Mouse (Mus musculus) brain, embryonic 18.5 days (tissue): Measurements from ENCODE around the gene Nr1d2.
"Not testable (repeated sequence)": the region's sequence is repeated elsewhere in the genome, so short reads cannot be mapped to it uniquely, and the experiment has no call there.

Experiments
- DNase-seq: peaks from one replicate; pipeline ENCODE4 v3.0.0-alpha.2; 2012; ENCODE audit warnings: low read depth, low spot score

Nr1d2 gene

DNA sequence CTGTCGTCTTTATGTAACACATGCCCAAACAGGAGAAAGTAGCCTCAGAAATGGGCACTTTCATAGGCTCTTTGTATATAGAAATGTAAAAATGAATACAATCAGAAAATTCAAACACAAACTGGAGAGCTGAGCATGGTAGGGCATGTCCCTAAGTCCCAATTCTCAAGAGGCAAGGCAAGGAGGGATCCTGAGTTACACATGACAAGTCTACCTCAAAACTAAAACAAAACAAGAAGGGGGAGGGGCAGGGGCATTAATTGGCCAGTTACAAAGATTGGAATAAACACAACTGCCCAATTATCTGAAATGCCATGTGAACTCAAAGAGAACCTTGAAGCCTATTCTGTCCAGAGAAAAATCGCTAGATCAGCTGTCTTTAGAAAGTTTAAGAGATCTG is 5.9 kb downstream of the Nr1d2 start:
- no peak for DNase-seq

DNA sequence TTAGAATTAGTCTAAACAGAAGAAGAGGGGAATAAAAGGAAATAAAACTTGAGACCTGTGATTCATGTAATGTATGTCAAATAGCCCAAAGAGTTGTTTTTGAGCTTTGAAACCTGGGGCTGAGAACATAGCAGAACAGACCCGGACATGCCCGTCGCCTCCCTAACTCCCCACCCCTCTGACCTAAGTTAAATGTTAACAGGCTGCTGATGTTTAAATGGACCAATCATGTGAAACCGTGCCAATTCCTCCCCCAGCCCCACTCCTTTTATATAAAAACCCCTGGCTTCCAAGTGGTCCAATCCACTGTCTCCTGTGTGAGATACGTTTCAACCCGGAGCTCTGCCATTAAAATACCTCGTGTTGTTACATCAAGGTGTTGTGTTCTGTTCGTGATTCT is 7.1 kb downstream of the Nr1d2 start:
- not testable (repeated sequence) for DNase-seq

DNA sequence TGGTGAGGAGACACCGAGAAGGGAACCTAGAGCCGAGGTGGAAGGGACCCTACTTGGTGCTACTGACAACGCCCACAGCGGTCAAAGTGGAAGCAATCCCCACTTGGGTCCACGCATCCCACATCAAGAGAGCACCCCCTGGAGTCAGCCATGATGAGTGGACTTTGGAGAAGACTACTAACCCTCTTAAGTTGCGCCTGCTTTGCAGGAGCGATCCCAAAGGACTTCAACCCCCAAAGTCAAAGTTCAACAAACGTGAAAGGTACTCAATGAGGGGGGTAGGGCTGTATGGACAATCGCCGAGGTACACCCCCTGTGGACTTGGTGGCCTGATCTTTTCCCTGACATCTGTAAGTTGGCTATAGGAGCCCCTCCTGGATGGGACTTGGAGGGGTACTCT is 9.2 kb downstream of the Nr1d2 start:
- DNase-seq = not testable (repeated sequence)

DNA sequence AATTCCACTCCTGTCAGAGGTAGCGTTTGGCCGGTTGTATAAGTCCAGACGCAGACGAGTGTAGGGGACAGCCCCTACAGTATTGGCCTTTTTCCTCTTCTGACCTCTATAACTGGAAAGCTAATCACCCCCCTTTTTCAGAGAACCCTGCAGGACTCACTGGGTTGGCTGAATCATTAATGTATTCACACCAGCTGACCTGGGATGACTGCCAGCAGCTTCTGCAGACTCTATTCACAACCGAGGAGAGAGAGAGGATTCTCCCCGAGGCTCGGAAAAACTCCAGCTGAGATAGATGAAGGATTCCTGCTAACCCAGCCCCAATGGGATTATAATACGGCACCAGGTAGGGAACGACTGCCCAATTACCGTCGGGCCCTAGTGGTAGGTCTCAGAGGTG is 12.7 kb downstream of the Nr1d2 start:
- DNase-seq = not testable (repeated sequence)

DNA sequence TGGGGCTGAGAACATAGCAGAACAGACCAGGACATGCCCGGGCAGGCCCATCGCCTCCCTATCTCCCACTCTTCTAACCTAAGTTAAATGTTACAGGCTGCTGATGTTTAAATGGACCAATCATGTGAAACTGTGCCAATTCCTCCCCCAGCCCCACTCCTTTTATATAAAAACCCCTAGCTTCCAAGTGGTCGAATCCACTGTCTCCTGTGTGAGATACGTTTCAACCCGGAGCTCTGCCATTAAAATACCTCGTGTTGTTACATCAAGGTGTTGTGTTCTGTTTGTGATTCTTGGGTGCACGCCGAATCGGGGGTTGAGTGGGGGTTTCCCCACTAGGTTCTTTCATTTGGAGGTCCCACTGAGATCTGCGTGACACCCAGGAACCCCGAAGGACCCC is 13.5 kb downstream of the Nr1d2 start:
- DNase-seq = not testable (repeated sequence)

DNA sequence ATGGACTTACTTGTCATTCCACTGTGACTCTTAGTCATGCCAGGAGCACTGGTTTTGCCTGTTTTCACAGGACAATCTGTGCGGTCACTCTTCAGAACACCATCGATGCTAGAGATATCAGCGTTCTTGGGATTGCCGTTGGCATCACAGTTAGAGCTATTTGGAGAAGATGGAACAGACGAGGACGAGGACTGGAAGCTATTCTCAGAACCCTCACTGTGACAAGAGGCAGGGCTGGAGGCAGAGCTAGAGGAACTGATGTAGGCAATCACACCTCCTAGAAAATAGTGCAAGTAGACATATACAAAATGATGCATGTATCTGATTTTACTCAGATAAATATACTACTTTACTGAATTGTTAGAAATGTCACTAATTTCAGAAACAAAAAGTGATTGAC is 16.9 kb downstream of the Nr1d2 start:
- DNase-seq = no peak

DNA sequence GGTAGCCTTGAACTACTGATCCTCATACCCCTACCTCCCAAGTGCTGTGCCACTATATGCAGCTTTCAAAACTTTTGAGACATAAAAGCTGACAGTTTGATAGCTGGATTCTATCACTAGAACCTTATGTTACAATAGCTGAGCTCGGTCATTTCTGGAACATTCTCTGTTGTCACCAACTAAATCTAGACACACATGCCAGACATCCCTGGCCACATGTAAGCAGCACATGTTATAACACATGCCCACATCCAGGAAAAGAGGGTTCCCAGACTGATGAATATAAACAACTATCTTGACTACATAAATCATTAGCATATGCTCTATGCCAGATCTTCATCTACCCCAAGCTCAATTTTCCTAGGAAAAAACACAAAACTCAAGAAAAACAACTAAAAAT is 21.8 kb downstream of the Nr1d2 start:
- DNase-seq = no peak

DNA sequence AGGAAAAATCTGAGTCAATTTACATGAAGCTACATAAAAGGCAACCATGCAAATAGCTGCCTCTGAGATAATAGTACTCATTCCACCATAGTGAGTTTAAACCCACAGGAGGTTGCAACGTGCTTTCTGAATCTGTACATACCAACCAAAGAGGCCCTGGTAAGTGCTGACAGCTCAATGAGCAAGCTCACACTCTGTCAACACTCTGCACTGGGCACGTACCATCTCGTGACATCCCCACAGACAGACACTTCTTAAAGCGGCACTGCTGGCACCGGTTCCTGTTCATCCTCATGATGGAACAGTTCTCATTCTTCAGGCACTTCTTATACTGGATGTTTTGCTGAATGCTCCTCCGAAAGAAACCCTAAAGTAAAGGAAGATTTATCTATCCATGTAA is 22.5 kb downstream of the Nr1d2 start:
- DNase-seq = no peak

DNA sequence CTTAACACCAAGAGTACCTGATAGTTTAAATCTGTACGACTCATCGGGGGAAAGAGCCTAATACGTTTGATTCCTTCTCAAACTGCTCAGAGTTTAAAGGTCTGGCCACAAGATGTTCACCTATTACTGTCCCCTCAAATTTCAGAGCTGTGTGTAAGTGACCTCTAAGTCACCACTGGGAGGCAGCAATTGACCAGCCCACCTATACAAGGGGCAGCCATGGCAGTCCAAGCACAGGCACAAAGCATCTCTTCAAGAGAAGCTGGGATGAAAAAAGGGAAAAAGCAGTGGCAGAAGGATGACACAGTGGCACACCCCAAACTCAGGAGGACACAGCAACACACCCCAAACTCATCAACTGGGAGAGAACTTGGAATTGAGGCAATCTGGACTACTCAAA is 28.1 kb downstream of the Nr1d2 start:
- DNase-seq = no peak

DNA sequence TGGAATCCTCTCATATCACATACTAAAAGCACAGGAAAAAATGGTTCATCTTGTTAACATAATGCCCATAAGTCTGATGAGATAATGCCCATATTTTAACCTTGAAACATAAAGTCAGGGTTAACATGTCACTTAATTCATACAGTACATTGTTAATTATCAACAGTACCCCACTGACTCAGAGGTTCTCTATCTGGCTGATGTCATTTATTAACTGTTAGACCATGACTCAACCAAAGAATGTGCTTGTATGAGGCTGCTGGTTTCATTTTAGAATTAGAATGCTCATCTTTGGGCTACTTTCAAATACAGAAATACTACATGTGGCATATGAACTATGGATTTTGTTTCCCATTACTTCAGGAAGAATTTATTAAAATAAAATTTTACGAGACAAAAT is 34.6 kb downstream of the Nr1d2 start:
- DNase-seq = not testable (repeated sequence)

DNA sequence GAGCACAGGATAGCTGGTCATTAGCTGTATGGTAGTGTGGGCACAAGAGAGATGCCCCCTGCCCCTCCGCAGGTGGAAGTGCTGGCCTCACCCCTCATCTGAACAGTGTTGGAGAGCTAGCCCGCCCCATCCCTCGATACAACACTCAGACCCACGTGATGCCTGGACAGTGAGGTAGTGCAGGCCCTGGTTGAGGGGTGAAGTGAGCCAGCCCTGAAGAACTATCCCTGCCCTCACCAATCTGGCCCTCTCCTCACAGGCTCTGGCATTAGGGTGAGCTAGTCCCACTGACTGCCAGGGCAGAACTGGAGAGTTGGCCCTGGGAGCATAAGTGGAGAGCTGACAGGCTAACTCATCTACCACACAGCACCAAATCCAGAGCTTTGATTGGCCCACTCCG is 37.5 kb downstream of the Nr1d2 start:
- DNase-seq = no peak

DNA sequence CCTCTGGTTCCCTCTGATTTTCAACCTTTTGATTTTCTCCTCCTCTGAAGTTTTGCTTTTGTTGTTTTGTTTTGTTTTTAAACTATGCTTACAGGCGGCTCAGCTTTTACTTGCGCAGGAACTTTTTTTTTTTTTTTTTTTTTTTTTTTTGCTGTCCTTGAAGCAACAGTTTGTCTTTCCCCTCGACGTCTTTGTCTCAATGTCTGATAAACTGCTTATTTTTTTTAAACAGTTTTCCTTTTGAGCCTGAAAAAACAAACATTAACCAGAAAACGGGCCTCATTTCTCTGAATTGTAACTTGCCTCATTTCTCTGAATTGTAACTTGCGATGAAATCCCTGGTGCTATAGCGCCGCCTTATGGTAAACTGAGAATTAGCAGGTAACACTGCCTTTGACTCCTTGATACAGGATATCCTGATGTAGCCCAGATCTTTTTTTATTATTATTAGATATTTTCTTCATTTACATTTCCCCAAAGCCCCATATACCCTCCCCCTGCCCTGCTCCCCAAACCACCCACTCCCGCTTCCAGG is 52.0 kb downstream of the Nr1d2 start:
- DNase-seq = no peak

DNA sequence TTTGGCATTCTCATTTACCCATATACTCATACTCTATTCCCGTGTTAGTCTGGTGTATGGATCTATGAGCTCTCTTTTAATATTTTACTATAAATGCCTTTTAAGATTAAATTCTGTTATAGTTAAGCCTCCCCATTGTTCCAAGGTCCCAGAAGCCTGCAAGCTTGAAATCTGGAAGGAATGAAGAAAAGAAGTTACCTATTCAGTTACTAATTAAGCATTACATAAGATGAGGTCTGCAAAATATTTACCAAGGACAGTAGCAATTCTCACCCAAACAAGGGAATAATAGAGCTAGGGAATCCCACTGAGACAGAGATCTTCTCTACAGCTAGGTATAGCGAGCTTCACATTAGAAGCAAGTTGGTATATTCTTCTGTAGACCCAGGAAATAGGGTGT is 61.4 kb downstream of the Nr1d2 start:
- DNase-seq = not testable (repeated sequence)

DNA sequence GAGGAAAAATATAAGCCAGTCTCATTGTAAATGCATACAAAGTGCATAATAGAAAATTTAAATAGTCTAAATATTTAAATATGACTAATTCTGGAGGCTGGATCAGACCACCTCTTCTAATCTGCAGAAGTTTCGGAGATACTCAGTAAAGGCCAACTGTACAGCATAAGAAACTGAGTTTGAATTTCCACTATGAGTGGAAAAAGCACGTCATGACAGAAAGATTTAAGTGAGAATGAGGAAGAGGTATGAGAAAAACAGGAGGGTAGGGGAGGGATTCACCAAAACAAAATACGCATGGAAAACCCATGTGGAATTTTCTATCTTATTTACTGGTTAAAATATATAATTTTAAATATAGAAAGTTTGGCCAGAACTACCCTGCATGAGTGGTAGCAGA is 71.3 kb downstream of the Nr1d2 start:
- no peak for DNase-seq

DNA sequence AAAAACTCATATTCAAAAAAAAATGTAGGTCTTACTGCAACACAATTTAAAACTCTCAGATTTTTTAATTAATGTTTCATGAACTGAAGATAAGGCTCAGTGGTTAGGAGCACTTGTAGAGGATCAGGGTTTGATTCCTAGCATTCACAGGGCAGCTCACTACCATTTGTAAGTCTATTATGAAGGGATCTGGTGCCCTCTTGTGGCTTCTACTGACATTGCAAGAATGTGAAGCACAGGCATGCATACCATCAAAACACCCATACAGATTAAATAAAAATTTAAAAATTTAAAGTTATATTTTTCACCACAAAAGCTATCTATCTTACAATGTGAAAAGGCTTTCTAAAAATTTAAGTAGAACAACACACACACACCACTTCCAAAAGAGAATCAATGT is 71.9 kb downstream of the Nr1d2 start:
- DNase-seq = no peak
